Mouse (Mus musculus) heart, adult 11 months (tissue): ENCODE measurements at regions not wholly inside any gene's neighbourhood (a gene's known extent, or its start where the extent isn't known, plus 50 kb on each side); places are given as distances from the start of the nearest gene placed in this dataset.
A peak's percentile ranks its signal among the peaks of the same experiment; 100 is the strongest.
"Not testable (repeated sequence)": the region's sequence is repeated elsewhere in the genome, so short reads cannot be mapped to it uniquely, and the experiment has no call there.

Experiments
- DNase-seq: peaks from one replicate; pipeline ENCODE4 v3.0.0; 2022

DNA sequence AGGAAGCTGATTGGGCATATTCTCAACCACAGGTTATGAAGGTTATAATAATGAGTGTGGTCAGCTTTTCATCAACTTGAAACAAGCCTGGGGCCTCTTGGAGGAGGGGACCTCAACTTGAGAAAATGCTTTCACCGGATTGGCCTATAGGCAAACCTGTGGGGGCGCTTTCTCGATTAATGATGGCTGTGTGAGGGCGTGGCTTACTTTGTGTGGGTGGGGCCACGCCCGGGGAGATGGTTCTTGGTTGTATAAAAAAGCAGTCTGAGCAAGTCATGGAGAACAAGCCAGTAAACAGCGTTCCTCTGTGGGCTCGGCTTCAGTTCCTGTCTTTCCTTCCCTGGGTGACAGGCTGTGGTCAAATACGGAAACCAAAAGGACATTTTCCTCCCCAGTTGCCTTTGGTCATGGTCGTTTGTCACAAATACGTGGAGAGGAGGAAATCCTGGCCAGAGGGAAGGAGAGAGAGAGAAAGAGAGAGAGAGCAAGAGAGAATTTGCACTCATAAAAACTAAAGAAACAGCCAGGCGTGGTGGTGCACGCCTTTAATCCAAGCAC is 163.1 kb downstream of the Ifng start:
- DNase-seq, result peak; percentile 53

DNA sequence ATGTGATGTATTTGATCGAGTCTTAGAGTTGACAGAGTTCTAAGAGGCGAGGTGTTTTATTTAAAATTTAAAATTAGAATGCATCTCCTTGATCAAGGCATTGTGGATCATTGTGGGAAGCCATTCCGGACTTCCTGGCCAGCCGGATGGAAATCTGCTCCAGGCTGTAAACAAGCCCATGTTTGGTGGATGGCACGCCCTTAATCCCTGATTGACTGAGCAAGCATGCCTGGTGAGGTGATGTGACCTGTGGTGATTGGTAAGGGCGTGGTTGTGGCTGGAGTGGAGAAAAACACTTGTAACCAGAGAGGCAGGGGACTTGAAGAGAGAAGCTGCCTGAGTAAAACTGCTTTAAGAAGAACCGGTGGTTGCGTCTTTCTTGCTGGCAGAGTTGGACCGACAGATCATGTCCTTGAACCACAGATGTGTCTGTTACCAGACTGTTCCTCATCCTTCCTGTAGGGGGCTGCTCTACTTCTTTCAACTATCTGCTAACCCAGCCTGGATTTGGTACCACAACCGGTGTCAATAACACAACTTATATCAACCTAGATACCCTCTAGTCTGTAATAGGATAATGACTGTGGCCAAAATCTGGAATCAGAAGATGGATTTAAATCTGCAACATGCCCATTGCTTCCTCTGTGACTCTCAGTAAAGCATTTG is 164.4 kb downstream of the Ifng start:
- DNase-seq, result peak; percentile 79

DNA sequence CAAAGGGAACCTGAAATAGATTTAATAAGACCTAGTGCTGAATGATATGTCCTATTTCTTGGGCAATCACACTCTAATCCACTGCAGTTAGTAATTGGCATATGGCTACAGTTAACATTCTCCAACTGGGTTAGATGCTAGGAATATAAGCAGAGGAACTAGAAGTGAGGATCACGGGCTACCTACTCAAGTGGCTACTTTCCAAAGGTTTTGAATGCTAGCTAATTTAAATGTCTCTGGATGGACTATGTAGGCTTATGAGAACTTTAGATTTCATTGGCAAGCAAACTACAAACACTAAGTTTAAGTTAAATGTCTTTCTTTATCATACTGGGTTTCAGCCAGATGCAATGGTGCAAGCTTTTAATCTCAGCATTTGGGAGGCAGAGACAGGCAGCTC is 166.6 kb downstream of the Ifng start:
- DNase-seq, result no peak

DNA sequence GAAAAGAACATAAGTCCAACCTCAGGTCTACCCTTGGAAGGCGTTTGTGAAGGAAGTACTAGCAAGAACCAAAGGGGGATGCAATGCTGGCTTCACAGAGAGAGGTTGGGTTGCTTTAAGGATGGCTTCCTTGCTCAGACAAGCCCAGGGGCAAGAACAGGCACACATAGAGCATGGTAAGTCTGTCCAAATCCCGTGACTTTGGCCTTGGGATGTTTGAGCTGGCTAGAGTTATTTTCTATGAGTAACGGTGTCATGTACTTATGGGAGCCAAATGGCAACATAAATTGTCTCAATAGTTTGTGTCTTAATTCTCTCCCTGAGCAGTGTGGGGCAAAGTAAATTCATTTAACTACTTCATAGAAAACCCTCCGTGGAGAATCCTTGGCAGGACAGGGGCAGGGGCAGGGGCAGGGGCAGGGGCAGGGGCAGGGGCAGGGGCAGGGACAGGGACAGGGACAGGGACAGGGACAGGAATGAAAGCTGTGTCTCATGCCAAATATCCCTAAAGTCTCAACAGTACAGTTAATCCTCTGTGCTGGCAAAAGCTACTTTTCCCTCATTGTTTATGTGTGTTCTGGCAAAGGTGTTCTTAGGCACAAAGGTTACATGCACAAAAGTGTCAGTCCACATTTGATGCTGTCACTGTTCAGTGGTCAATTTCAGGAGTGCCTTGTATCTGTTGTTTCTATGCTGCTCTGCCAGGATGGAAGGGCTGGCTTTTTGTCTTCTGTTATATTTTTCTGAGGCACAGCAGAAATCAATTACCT is 167.7 kb downstream of the Ifng start:
- peak; percentile 35 for DNase-seq

DNA sequence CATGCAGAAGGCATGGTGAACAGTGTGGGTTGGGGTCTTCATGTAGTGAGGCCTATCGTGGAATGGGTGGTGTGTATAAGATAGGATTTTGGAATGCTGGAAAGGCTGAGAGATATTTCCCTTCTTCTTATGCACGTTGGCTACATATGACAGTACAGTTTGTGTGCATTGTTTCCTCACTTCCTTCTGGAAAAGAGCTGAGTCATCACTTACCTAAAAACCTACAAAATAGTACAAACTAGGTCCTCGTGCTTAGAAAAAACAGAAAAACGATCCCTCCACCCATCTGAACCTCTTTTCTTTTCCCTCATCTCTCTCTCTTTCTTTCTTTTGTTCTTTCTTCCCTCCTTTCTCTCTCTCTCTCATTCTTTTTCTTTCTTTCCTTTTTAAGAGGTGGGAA is 168.3 kb downstream of the Ifng start:
- no peak for DNase-seq

DNA sequence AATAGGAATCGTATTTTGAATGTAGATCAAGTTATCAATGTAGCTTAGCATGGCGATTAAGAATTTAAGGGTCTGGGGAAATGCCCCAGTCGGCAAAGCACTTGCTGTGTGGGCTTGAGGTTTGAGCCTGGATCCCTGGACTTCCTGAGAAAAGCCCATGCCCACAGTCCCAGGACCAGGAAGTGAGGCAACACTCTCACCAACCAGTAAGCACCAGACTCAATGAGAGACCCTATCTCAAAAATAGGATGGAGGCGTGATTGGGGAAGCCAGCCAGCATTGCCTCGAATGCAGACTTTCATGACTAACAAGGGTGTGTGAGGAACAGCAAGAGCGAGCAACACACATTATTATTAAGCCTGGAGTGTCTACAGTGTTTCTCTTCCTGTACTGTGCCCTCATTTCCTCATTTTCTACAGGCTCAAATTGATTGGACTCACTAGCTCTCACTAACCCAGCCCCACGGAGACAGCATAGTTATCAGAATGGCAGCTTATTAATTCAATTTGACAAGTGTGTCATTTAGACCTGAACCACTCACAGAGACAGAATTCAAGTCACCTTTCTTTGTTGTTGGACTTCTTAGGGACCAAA is 170.1 kb downstream of the Ifng start:
- DNase-seq, result peak; percentile 61

DNA sequence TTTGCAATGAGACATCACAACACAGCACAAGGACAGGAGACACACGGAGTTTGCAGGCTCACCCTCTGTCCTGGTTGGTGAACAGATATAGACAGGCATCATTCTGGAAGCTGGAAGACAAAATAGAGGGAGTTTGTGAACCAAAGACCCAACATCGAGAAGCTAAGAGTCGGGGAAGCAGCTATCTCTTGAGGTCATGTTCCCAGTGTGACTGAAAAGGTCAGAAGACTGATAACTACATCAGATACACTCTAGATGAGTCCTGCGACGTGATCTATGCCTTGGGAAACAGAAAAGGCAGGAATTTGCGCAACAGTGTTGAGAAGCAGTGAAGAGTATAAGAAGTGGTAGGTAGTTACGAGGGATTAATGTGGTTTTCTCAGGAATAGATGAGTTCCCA is 171.2 kb downstream of the Ifng start:
- DNase-seq, result peak; percentile 12

DNA sequence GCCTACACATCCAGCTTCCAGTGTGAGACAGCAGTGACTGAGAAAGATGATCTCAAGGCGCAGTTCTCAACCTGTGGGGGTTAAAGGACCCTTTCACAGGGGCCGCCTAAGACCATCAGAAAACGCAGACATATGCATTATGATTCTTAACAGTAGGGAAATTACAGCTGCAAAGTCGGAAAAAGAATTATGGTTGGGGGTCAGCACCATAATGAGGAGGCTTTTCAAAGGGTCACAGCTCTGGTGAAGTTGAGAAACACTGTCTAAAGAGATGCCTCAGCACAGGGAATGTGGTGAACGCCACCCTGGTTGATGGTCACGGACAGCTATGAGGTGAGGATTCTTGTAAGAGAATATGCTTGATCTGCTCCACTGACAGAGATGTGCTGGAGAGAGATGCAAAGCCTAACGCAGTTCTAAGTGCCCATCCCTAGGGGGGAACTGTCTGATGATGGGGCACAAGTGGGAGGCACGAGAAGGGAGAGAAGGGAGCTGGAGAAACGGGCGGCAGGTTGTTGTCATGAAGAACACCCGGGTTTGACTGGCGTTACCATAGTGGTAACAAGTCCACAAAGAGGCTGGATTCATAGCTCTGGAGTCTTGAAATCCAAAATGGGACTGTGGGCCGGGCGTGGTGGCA is 172.3 kb downstream of the Ifng start:
- peak; percentile 61 for DNase-seq

DNA sequence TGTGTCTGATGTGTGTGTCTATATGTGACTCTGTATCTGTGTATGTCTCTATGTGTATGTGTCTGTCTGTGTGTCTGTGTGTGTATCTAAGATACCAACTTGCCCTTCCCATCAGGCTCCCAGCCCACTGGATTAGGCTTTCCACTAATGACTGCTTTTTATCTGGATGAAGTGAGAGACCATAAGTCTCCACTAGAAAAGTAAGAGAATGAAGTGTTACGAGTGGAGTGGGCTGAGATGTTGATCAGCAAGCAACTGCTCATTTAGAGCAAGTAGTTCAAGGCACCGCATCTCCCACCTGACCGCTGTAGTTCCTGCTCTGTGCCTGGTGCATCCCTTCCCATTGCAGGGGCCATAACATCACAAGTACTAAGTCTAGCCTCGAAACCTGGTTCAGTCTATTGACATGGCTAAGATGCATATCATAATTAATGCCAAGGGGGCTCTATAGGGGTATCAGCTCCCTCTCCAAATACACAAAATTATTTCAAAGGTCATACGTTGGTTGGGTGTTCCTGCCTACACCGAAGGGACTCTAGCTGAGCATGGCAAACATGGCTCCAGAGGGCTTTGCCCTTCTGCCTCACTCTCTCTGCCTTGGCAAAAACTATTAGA is 173.5 kb downstream of the Ifng start:
- DNase-seq, result peak; percentile 76

DNA sequence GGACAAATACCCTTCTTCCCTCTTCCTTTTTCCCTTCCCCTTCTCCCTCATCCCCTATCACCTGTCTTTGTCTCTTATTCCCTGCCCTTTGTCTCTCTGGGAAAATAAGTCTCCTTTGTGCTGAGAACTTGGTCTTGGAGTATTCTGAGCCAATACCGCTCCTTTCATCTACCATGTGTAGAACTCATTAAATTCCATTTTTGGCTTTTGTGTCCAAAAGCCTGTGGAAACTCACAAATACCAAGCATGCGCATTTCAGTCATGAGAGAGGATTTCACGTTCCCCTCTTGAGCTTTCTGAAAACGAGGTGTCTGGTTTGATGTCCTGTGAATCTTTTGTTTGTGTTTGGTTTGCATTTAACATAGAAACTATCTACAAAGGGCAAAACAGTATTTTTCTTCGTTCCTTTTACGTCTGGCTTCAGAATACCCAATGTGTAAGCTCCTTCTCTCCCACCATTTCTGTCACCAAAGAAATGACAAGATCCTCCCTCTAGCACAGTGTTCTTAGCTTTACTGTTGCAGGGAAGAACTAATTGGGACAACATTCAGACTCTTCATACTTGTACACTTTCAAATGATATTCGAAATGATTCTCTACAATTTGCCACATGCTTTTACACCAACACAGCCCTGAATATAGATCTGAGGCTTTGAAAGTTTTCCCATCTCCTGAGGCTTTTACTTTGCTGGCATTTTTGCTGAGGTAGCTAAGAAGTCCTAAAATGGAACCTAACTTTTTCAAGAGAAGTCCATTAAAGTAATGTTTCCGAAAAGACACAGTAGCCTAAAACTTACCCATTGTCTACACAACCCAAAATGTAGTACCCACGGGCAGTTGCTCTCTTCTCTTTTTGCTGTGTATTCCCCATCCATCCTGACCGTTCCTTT is 174.5 kb downstream of the Ifng start:
- no peak for DNase-seq

DNA sequence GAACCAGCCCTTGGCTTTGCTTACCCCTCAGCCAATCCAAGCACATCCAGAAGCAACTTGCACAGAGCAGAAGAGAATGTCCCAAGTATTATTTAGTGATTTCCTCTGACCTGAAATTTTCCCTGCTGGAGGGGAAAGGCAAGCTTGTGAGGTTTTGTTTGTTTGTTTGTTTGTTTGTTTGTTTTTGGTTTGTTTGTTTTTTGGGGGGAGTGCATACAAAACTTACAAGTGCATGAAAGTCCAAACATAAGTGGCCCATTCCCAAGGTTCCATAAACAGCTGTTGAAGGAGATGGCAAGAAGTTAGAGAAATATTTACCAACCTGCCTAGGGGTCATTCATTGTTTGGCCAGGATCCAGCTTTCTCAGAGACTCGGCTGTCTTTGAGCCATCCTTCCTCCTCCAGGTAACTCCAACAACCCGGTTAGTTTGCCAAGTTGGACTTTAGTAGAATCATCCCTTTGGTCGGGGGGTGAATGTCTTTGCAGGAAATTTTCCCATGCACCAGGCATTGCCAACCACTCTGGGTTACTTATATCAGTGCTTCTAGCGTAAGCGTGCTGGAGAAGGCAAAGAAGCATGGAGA is 175.3 kb downstream of the Ifng start:
- DNase-seq, result peak; percentile 39

DNA sequence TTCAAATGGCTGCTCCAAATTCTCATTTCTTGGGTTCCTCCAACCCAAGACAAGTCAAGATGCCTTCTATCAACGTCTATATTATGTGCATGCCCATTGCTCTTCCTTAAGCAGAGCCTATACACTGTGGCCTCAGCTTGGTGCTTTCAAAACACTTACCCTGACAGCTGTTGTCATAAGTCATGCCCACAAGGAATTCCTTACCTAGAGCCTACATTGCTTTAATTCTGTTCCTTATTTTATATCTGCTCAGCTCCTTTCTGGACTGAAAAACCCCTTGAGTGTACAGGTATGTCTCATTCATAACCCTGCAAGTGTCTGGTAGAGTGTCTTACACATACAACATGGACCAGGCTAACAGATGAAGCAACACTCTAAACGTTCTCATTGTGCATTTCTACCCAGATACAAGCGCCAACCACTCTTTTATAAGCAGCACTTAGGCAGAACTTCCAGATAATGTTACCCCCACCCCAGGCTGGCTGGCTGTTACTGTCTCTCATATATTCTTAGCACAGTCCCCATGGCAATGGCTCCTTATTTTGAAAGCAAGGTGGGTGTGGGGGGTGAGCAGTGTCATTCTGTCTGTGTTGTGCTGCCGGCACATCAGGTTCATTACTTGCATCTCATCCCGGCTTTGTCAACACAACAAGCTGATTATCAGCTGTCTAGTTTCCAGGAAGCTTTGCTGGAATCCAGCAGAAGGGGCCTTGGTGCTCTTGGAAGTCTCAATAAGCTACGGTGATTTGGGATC is 176.6 kb downstream of the Ifng start:
- peak; percentile 78 for DNase-seq

DNA sequence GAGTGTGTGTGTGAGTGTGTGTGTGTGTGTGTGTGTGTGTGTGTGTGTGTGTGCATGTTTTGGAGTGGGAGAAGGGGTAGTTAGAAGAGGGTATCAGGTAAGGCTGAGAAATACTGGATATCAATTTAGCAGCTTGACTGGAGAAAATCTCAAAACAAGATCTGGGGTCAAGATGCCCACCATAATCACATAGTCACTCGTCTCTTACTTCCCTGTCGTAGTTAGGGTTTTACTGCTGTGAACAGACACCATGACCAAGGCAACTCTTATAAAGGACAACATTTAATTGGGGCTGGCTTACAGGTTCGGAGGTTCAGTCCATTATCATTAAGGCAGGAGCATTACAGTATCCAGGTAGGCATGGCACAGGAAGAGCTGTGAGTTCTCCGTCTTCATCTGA is 177.4 kb downstream of the Ifng start:
- not testable (repeated sequence) for DNase-seq

DNA sequence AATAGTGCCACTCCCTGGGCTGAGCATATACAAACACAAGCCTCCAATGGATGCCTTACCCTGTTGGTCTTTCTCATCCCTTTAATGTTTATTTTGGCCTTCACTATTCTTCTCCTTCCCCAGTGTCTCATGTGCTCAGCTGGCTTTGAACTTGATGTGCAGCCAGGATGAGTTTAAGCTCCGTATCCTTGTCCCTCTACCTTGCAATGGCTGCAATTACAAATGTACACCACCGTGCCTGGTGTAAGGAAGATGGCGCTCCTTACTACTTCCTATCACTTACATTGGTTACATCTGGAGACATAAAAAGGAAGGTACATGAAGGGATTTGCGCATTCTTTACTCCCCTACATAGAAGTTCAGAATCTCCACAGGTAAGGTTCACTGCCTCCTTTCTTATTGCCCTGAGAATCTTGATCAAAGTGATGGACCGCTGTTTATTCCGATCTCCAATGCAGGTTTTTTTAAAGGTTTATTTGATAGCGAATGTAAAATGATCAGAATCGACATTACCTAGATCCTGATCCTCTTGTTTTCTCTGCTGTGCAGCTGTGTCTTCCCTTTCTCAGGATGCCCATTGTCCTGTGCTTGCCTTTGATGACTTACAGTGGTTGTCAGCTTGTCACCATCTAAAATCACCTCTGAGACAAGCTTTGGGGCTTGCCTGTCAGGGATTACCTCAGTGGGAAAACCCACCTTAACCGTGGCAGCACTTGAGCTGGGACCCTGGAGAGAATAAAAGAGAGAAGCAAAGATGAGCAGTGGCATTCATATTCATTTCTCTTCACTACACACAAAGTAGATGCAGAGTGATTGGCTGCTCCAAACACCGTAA is 178.1 kb downstream of the Ifng start:
- peak; percentile 57 for DNase-seq

DNA sequence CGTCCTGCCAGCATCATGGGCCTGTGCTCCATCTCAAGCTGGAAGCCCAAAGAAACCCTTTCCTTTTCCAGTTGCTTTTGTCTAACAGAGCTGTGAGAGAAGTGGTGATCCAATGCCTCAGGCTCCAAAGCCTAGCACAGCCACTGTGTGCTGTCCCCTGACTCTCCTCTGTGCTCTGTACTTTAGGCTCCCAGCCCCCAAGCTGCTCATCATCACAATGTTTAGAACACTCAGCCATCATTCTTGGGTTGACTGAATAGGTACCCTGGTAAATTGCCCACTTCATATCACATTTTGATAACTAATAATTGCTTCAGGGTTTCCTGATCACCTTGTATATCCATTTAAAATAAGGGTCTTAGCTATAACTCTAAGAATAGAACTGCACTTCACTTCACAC is 178.8 kb downstream of the Ifng start:
- DNase-seq, result peak; percentile 18

DNA sequence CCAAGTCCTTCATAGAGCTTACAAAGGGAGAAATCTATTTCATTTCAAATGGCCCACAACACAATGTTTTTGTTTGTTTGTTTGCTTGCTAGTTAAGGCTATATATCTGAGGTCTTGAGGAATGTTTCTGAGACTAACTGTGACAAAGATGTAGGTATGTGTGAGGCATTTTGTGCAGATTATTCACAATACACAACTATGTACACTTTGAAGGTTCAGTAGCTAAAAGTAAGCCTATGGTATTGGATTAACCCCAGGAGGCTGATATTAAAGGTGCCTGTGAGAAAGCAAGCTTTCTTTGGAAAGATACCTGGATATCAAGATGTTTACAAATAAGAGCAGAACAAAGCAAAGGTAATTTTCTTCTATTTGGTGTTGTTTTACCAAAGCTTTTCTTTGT is 179.8 kb downstream of the Ifng start:
- no peak for DNase-seq

DNA sequence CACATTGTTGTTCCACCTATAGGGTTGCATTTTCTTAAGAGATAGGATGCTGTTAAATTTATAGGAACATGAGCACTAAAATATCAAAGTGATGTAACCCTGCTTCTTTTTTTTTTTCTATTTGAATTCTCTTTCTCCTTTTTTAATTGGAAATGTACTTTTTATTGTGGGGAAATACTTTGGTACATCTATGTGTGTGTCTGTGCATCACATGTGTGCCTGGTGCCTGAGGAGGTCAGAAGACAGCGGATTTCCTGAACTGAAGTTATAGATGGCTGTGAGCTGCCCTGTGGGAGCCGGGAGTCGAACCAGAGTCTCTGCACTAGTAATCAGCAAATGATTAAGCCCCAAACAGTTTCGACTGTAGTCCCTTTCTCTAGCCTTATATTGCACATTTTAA is 180.7 kb downstream of the Ifng start:
- no peak for DNase-seq

DNA sequence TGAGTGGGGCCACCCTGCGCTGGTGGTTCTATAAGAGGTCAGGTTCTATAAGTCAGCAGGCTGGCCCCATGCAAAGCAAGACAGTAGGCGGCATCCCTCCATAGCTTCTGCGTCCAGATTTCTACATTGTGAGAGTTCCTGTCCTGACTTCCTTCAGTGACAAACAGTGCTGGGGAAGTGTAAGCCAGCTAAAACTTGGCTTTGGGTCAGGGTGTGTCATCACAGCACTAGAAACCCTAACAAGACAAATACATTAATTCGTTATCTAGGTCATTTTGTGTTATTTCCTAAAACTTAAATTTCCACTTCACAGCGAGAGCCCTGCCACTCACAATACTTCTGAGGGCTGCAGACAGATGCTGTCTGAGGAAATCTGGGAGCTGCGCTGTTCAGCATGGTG is 181.3 kb downstream of the Ifng start:
- peak; percentile 64 for DNase-seq

DNA sequence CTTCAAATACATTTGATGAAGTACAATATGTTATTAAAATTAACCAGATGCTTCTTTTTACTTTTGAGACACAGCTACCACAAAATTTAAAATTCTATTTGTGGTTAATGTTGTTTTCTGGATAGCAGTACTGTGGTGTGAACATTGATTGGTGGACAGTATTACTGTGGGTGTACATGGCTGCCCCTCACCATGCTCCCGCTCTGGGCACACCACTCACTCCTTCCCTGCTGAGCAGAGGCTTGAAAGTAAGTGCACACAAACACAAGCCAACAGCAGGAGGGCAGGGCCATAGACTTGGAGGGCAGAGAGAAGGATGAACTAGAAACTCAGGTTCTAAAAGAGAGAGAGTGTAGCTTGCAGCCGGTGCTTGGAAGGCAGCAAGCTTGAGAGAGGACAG is 182.1 kb downstream of the Ifng start:
- peak; percentile 79 for DNase-seq

DNA sequence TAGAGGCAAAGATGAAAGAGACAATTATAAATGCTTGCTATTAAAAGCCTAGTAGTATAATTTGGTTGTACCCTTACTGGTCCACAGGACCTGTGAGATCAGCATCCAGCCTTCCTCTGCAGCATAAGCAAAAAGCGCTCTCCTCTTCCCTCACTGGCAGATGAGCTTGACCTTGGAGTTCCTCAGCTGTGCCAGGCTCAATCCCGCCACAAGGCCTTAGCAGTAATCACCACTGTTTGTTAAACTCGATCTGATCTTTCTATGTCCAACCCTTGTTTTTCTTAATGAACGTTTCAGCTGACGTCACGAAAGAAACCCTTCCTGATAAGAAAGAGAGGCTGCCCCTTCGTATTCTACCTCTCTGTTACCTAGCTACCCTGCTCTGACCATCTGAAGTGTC is 183.5 kb downstream of the Ifng start:
- DNase-seq, result no peak
